Mouse (Mus musculus) lung, embryonic 15.5 days (tissue): ENCODE results near the gene Toe1. TPM values are rescaled to one million over a fixed set of nuclear protein-coding genes. Genes with fewer than 3 reads are reported as not detected.
"Not testable (repeated sequence)": the region's sequence is repeated elsewhere in the genome, so short reads cannot be mapped to it uniquely, and the experiment has no call there.

Experiments
- ATAC-seq: fragments of 200-750 bp; cut with Nextera tagmentation; 2 replicates; pipeline ENCODE4 v1.8.0; 2017; ENCODE audit warnings: moderate number of reproducible peaks, borderline replicate concordance; ENCODE audit not compliant: low FRiP score, low TSS enrichment; ENCODE audit errors: extremely low read depth
- H3K27ac ChIP-seq: fragments of 300-500 bp; sonication (generic); 2 replicates; pipeline ENCODE4 v1.5.1; 2015; ENCODE audit warnings: moderate library complexity, mild to moderate bottlenecking, inconsistent platforms
- H3K27me3 ChIP-seq: fragments of 300-500 bp; sonication (generic); 2 replicates; pipeline ENCODE4 v1.6.1; 2015; ENCODE audit warnings: inconsistent platforms
- H3K36me3 ChIP-seq: fragments of 300-500 bp; sonication (generic); 2 replicates; pipeline ENCODE4 v1.6.1; 2015; ENCODE audit warnings: inconsistent platforms
- H3K4me1 ChIP-seq: fragments of 300-500 bp; sonication (generic); 2 replicates; pipeline ENCODE4 v1.6.1; 2015; ENCODE audit warnings: inconsistent platforms
- H3K4me2 ChIP-seq: fragments of 300-500 bp; sonication (generic); 2 replicates; pipeline ENCODE4 v1.6.1; 2015; ENCODE audit warnings: inconsistent platforms, mild to moderate bottlenecking, moderate library complexity
- H3K4me3 ChIP-seq: fragments of 300-500 bp; sonication (generic); 2 replicates; pipeline ENCODE4 v1.5.1; 2015; ENCODE audit warnings: mild to moderate bottlenecking, inconsistent platforms
- H3K9ac ChIP-seq: fragments of 300-500 bp; sonication (generic); 2 replicates; pipeline ENCODE4 v1.6.1; 2015; ENCODE audit warnings: inconsistent platforms
- H3K9me3 ChIP-seq: fragments of 300-500 bp; sonication (generic); 2 replicates; pipeline ENCODE4 v1.6.1; 2016; ENCODE audit warnings: inconsistent platforms
- WGBS: fragments of 180-500 bp; shearing (Covaris S2); methylation state at CpG from one replicate; pipeline ENCODE4 v1.1.7; 2015; 5-methylcytosine and 5-hydroxymethylcytosine counted together
- polyA plus RNA-seq: library from polyadenylated mRNA; unstranded; fragments of >200 nt; fragmentation: Nextera tagmentation; extraction: Ambion mirVana; gene quantifications from 2 replicates; pipeline ENCODE4 v1.2.1, GENCODE M21; 2015

Gene Toe1
- 36.4 and 37.8 TPM in 2 replicates for polyA plus RNA-seq

DNA sequence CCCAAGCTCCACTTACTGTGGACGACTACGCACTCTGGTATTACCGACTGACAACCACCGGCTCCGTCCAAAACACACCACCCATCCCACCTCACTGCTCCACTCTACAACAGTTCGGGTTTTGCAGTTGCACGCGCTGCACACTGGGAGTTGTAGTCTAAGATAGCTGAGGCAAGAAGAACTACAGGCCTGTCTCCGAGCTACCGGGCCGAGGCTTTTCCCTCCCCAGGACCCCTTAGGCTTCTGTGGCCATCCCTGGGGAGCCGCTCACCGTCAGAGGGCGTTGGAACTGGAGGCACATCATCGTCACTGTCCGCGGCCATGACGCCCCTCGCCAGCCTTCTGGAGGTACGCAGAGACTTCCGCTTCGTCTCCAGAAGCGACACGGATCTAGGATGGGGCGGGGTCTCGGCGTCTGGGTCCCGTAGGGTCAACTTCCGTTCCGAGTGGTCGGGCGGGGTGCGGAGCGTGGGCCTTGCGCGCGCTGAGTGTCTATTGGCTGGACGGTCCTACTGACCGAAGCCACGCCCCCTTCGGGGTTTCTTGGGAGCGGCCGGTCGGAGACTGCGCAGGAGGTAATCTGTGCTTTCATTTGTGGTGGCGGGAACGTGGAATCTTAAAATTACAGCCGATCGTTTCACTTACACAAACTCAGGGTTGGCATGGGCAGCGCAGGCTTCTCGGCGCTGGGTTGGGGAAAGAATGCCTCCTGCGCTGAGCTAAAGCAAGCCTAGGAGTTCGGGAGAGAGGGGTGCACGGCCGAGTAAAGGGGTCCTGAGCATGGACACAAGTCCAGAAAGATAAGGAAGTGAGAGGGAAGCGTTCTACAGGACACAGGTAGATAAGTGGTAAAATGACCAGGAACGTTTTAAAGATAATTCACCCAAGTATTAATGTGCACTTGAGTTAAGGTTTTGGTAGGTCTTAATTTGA, at the start of gene Toe1, which contains the start of gene Mutyh:
Toe1 (minus strand) TSS at position 444 of the 933 bp plus-strand sequence.
Mutyh (plus strand) TSS at position 527 of the 933 bp plus-strand sequence.
- H3K9me3 ChIP-seq, result no peaks in the 10 kb centered on the region
- H3K9ac ChIP-seq, result peak within 1 kb of the TSS; percentile 89
- under 1% methylated on average over 58 of the region's 58 CpGs for WGBS
- ATAC-seq, result peak; percentile 98
- peaks cover 10% of the 10 kb centered on the region for H3K4me1 ChIP-seq
- peak within 1 kb of the TSS; percentile 91 for H3K27ac ChIP-seq
- H3K27me3 ChIP-seq, result no peaks in the 10 kb centered on the region
- H3K4me2 ChIP-seq, result peak within 1 kb of the TSS; percentile 72
- peaks cover 32% of the 10 kb centered on the region for H3K36me3 ChIP-seq
- peak within 1 kb of the TSS; percentile 89 for H3K4me3 ChIP-seq

DNA sequence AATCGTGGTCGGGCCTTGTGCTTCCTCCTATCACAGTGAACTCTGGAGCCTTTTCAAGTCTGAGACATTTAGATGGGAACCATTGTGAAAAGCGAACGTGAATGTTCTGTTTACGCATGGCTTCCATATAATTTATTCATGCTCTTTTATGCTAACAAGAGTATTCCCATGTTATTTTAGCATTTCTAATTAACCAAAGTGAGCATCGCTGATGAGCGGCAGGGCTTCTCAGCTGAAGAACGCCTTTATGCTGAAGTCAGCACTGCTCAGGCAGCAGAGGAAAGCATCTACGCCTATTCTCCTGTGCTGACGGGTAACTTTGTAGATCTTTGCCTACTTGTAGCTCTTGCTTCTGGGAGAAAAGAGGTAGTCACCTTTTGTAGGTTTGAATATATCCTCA, 49.8 kb upstream of the Toe1 start:
- H3K4me2 ChIP-seq, result no peak overlapping the region
- H3K36me3 ChIP-seq, result no peaks in the 10 kb centered on the region
- no peak overlapping the region for H3K4me3 ChIP-seq
- WGBS, result 87% methylated on average over 10 of the region's 10 CpGs
- H3K9me3 ChIP-seq, result no peaks in the 10 kb centered on the region
- no peak overlapping the region for H3K9ac ChIP-seq
- H3K27ac ChIP-seq, result no peak overlapping the region
- no peaks in the 10 kb centered on the region for H3K4me1 ChIP-seq
- no peak for ATAC-seq
- H3K27me3 ChIP-seq, result no peaks in the 10 kb centered on the region

DNA sequence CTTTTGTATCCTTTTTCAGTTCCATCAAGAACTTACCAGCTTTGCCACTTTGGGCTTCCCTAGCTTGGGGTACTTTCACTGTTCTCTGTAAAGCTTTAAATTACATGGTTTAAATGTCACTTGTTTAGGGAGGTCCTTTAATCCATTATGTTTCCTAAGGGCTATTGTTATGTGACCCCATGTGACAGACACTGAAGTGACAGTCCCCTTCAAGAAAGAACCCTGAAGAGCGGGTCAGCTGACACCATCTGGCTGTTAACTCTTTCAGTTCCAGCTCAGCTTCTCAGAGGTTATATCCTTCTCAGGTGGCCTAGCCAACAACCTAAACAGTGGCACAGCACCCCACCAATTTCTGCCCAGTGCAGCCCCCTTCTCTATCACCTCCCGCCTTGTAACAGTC, 46.8 kb upstream of the Toe1 start:
- no peak for ATAC-seq
- Histone ChIP-seq H3K9ac (no peak overlapping the region), H3K27me3 (no peaks in the 10 kb centered on the region), H3K4me2 (no peak overlapping the region), H3K9me3 (no peaks in the 10 kb centered on the region), H3K27ac (no peak overlapping the region), H3K4me3 (no peak overlapping the region), H3K4me1 (no peaks in the 10 kb centered on the region), H3K36me3 (no peaks in the 10 kb centered on the region)
- WGBS, result 16% methylated on average over 2 of the region's 2 CpGs

DNA sequence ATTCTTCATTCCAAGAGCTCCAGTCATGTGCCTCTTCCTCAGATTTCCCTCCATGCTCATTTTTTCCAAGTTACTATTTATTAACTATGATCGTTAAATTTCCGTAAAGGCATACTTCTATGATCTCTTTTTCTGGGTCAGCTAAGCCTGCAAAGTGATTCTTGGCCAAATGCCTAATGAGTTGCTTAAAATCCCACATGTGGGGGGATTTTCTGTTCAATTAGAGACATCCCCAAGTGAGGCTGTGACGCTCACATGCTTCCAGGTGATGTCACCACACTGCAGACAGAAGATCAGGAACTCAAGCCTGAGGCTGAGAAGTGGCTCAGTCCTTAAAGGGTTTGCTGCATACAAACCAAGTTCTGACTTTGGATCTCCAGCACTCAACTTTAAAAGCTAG, 42.5 kb upstream of the Toe1 start:
- H3K4me3 ChIP-seq, result no peak overlapping the region
- no peaks in the 10 kb centered on the region for H3K9me3 ChIP-seq
- H3K4me1 ChIP-seq, result no peaks in the 10 kb centered on the region
- H3K27ac ChIP-seq, result no peak overlapping the region
- no peak overlapping the region for H3K4me2 ChIP-seq
- 70% methylated on average over 3 of the region's 3 CpGs for WGBS
- ATAC-seq, result no peak
- H3K9ac ChIP-seq, result no peak overlapping the region
- no peaks in the 10 kb centered on the region for H3K27me3 ChIP-seq
- H3K36me3 ChIP-seq, result no peaks in the 10 kb centered on the region

DNA sequence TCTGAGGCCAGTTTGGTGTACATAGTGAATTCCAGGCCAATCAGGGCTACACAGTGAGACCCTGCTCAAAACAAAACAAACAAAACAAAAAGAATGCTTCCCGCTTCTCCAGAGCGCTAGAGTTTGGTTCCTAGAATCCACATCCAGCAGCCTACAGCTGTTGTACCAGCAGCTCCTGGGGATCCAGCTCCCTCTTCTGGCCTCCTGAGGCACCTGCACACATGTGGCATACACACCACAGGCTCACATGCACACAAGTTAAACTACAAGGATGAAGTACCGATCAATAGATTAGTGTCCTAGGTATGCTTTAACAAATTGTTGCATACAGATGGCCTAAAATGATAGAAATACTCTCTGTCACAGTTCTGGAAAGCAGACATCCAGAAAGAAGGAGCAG, 36.9 kb upstream of the Toe1 start:
- H3K4me1 ChIP-seq, result no peaks in the 10 kb centered on the region
- ATAC-seq, result no peak
- no peak overlapping the region for H3K27ac ChIP-seq
- 90% methylated on average over 3 of the region's 3 CpGs for WGBS
- H3K9me3 ChIP-seq, result no peaks in the 10 kb centered on the region
- H3K27me3 ChIP-seq, result peaks cover 17% of the 10 kb centered on the region
- no peak overlapping the region for H3K9ac ChIP-seq
- H3K4me2 ChIP-seq, result no peak overlapping the region
- no peak overlapping the region for H3K4me3 ChIP-seq
- H3K36me3 ChIP-seq, result no peaks in the 10 kb centered on the region

DNA sequence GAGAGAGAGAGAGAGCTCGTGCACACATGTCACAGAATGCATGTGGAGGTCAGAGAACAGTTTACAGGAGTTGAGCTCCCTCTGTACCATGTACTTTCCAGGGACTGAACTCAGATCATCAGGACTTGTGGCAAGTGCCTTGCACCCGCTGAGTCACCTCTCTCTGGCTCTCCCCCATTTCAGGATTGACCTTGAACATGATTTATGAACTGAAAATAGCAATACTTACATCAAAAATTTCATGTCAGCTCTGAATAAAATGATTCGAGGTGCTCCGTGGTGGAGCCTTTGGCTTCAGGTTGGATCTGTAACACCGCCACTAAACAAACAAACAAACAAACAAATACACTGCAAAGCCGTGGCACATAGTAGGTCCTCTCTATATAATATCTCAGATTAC, 33.4 kb upstream of the Toe1 start:
- Histone ChIP-seq H3K9ac (no peak overlapping the region), H3K27me3 (peaks cover 23% of the 10 kb centered on the region), H3K9me3 (no peaks in the 10 kb centered on the region), H3K36me3 (no peaks in the 10 kb centered on the region), H3K4me3 (no peak overlapping the region), H3K27ac (no peak overlapping the region), H3K4me1 (no peaks in the 10 kb centered on the region), H3K4me2 (no peak overlapping the region)
- WGBS, result 73% methylated on average over 6 of the region's 6 CpGs
- no peak for ATAC-seq

DNA sequence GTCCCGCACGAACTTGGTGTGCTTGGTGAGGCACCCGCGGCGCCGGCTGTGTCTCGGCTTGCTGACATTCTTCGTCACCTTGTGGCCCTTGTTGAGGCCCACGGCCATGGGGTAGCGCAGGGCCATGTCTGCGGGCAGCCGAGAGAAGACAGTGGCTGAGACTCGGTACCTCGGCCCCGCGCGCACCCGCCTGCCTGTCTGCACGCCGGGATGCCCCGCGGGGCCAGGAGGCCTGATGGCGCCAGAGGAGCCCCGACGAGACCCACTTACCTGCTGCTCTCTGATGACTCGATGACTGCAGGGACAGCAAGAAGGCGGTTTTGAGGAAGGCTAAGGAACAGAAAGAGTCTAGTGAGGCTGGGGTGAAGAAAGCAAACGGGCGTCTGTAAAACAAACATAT, 32.7 kb upstream of the Toe1 start:
- not testable (repeated sequence) for H3K4me1 ChIP-seq, H3K27ac ChIP-seq, ATAC-seq, H3K9ac ChIP-seq, H3K9me3 ChIP-seq, H3K36me3 ChIP-seq
- H3K4me3 ChIP-seq, result 0 out of 2 replicates have a peak overlapping the region, but pooled peaks have one; percentile 1
- 17% methylated on average over 23 of the region's 29 CpGs for WGBS
- H3K4me2 ChIP-seq, result peak overlapping the region; percentile 42
- peaks cover 23% of the 10 kb centered on the region for H3K27me3 ChIP-seq

DNA sequence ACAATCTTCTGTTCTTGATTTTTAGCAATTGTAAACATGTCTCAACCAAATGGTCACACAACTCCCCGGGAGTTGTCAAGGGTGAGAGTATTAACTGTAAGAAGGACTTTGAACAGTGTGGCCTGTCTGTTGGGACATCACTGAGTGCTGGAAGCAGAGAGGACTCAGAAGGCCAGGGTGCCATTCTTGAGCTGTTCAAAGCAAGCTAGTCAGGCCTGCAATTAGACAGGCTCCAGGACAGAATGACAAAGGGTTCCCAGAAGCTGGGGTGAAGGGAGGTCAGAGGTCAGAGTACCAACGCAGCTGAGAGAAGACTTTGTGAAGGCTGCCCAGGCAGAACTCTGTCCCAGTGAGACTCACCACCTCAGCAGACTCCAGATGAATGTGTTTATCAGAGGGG, 31.6 kb upstream of the Toe1 start:
- Histone ChIP-seq H3K27me3 (peaks cover 23% of the 10 kb centered on the region), H3K9me3 (no peaks in the 10 kb centered on the region), H3K9ac (no peak overlapping the region), H3K4me1 (no peaks in the 10 kb centered on the region), H3K27ac (no peak overlapping the region), H3K4me2 (no peak overlapping the region), H3K36me3 (no peaks in the 10 kb centered on the region), H3K4me3 (no peak overlapping the region)
- 33% methylated on average over 2 of the region's 2 CpGs for WGBS
- ATAC-seq, result no peak

DNA sequence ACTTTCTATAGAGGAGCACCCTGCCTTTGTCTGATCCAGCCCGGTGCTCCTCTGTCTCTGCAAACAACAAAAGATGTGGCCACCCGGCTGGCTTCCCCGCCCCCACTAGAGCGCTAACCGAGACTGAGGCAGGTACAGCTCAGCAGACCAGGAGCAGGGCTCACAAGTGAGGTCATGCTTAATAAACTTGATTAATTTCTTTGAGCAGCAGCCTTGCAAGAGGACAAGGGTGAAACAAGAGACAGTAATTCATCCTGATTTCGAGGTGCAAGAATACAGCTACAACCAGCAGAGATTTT, 22.6 kb upstream of the Toe1 start:
- no peak overlapping the region for H3K4me2 ChIP-seq
- H3K9me3 ChIP-seq, result no peaks in the 10 kb centered on the region
- H3K27ac ChIP-seq, result no peak overlapping the region
- H3K36me3 ChIP-seq, result no peaks in the 10 kb centered on the region
- H3K9ac ChIP-seq, result no peak overlapping the region
- WGBS, result 34% methylated on average over 6 of the region's 6 CpGs
- H3K4me1 ChIP-seq, result peaks cover 4% of the 10 kb centered on the region; the same call in 1 of the 2 replicates
- no peak for ATAC-seq
- no peak overlapping the region for H3K4me3 ChIP-seq
- no peaks in the 10 kb centered on the region for H3K27me3 ChIP-seq

DNA sequence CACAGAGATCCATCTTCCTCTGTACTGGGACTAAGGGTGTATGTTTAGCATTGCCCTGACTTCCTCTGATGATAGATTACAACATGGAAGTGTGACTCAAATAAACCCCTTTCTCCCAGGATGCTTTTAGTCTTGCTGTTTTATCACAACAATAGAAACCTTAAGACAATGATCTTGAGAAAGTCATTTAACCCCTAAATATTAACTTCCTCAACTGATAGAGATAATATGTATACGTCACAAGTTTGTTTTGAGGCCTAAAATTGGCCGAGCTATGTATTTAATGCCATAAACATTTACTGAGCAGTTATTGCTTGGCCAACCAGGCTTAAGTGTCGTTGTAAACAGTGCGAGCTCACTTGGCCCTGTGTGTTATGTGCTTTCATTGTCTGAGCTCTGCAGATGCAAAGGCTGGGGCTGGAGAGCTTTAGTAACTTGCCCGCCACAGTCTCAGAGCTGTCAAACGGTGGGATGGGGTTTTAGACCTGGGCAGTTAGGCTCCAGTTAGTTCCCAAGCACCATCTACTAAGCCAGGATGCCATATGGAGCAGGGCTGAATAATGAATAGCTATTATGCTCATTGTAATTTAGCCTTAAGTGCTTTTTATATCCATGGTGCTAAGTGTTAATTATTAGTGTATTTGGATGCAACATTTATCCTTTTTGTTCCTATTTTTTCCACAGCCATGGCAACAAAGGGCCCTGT, 22.1 kb upstream of the Toe1 start:
- WGBS, result 40% methylated on average over 6 of the region's 6 CpGs
- H3K27me3 ChIP-seq, result no peaks in the 10 kb centered on the region
- no peak overlapping the region for H3K4me2 ChIP-seq
- no peaks in the 10 kb centered on the region for H3K9me3 ChIP-seq
- no peak for ATAC-seq
- no peak overlapping the region for H3K9ac ChIP-seq
- H3K4me1 ChIP-seq, result peaks cover 5% of the 10 kb centered on the region; the same call in 1 of the 2 replicates
- H3K4me3 ChIP-seq, result no peak overlapping the region
- H3K36me3 ChIP-seq, result no peaks in the 10 kb centered on the region
- H3K27ac ChIP-seq, result no peak overlapping the region

DNA sequence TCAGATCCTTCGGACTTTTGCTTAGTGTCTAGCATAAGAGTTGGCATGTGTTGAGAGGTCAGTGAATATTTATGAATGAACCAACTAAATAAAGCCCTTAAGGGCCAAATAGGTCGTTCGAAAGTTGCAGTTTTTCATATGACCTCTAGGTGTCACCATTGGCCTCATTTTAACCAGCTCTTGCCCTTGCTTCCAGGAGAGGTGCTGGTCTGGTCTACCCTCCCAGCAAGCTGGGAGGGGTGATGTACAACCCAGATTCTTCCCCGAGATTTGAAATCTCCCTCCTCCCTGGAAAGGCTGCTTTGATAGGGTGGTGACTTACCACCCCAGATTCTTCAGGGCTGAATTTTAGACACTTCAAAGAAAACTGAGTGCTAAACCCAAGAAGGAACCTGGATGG, 20.4 kb upstream of the Toe1 start:
- Histone ChIP-seq H3K9me3 (no peaks in the 10 kb centered on the region), H3K4me3 (no peak overlapping the region), H3K36me3 (no peaks in the 10 kb centered on the region), H3K27ac (no peak overlapping the region), H3K4me1 (peaks cover 5% of the 10 kb centered on the region; the same call in 1 of the 2 replicates), H3K9ac (no peak overlapping the region), H3K27me3 (no peaks in the 10 kb centered on the region), H3K4me2 (no peak overlapping the region)
- WGBS, result 2% methylated on average over 4 of the region's 4 CpGs
- peak; percentile 55; the same call in 1 of the 2 replicates for ATAC-seq

DNA sequence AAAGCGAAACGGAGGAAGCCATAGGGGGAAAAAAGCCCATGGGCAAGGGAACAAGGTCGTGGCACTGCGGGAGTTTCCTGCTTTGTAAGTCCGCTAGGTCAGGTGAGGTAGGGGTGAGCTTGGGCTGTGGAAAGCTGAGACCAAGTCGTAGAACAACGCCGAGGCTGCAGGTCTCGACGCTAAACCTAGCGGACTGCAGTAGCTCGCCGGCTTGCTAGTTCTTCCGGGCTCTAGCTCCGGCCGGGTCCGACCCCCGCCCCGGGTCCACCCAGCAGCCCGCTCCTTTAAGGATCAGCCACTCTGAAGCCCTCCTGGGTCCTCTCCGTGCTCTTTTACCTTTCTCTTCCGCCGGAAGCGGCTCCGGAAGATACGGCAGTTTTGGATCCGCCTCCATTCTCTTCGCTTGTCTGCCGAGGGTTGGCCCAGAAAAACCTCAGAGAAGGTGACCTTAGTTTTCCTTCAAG, 17.1 kb upstream of the Toe1 start:
- peak; percentile 15; the same call in 1 of the 2 replicates for ATAC-seq
- Histone ChIP-seq H3K27ac (peak overlapping the region; percentile 34; the same call in 1 of the 2 replicates), H3K9ac (peak overlapping the region; percentile 69), H3K9me3 (no peaks in the 10 kb centered on the region), H3K4me2 (peak overlapping the region; percentile 83), H3K36me3 (no peaks in the 10 kb centered on the region), H3K4me3 (peak overlapping the region; percentile 58), H3K27me3 (peaks cover 16% of the 10 kb centered on the region), H3K4me1 (peaks cover 13% of the 10 kb centered on the region)
- under 1% methylated on average over 29 of the region's 29 CpGs for WGBS
